In the genomic region with DNA sequence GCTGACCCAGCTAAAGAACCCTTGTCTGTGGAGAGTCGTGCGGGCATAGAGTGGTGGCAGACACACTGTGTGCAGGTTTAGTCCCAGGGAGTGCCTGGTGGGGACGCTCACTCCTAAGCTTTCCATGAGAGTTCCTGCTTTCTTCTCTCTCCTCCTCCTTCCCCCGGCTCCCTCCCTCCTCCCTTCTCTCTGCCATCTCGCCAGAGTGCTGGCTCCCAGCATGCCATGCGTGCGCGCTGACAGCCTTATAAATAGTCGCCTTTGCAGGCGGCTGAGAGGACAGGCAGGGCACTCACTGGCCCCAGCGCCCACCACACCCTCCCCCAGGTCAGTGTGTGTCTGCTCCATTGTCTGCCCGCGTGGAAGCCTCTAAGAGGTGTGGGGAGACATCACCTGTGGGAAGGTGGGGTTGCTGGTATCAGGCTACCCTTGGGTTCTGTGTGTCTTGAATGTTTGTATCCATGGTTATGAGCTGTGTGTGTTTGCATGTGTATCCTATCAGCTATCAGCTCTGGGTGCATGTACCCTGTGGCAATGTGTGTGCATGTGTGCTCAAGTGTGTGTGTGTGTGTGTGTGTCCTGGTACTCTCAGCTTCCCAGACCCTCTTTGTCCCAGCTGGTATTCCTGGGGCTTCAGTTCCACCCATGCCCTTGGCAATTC, we compare ENCODE assay signal across 8 mouse cellular contexts. TPM values are rescaled to one million over a fixed set of nuclear protein-coding genes. Genes with fewer than 3 reads are reported as not detected.
DNase-seq lines count a peak whose midpoint lies in the region; ATAC-seq and TF ChIP-seq lines count a peak whose summit lies in the region.

No protein-coding gene starts in this region.

- WGBS in forebrain, embryonic 12.5 days: under 1% methylated on average over 13 of the region's 13 CpGs
- WGBS in heart, embryonic 16.5 days: 4% methylated on average over 13 of the region's 13 CpGs
- 6% methylated on average over 13 of the region's 13 CpGs for WGBS in liver, embryonic 11.5 days

- peak overlapping the region; percentile 57 for H3K4me2 ChIP-seq in forebrain, embryonic 12.5 days
- H3K4me2 ChIP-seq in heart, embryonic 16.5 days (ENCODE audit: low read depth, low read length): peak overlapping the region; percentile 75
- peak overlapping the region; percentile 55 for H3K4me2 ChIP-seq in liver, embryonic 11.5 days
- peak overlapping the region; percentile 62 for H3K4me2 ChIP-seq in myocyte (ENCODE audit: low read depth)

- peak; percentile 62 for DNase-seq in ovary, postnatal 36 days (ENCODE audit: low spot score)
- DNase-seq in ovary, postnatal 14 days (ENCODE audit: low spot score): no peak
- peak; percentile 73 to 87 for DNase-seq in kidney, postnatal 25 days
- DNase-seq in liver, embryonic 11.5 days (ENCODE audit: low spot score): peak; percentile 65
- DNase-seq in thymus, postnatal 10 days (ENCODE audit: low spot score in 2 of 2): no peak

- peak overlapping the region; percentile 29 for H3K4me3 ChIP-seq in forebrain, embryonic 12.5 days (replicated peaks)
- H3K4me3 ChIP-seq in heart, embryonic 16.5 days (ENCODE audit: low read length): peak overlapping the region; percentile 54
- peak overlapping the region; percentile 26 for H3K4me3 ChIP-seq in liver, embryonic 11.5 days (ENCODE audit: low read depth, low read length)
- H3K4me3 ChIP-seq in myocyte: peak overlapping the region; percentile 9

- peaks cover 69% of the 10 kb centered on the region for H3K4me1 ChIP-seq in forebrain, embryonic 12.5 days
- H3K4me1 ChIP-seq in heart, embryonic 16.5 days (ENCODE audit: control insufficient read depth, insufficient read depth, low read length): peaks cover 61% of the 10 kb centered on the region
- H3K4me1 ChIP-seq in liver, embryonic 11.5 days (replicated peaks; ENCODE audit: control insufficient read depth, insufficient read depth, low read length): peaks cover 41% of the 10 kb centered on the region

- H3K9me3 ChIP-seq in forebrain, embryonic 12.5 days: no peaks in the 10 kb centered on the region
- no peaks in the 10 kb centered on the region for H3K9me3 ChIP-seq in heart, embryonic 16.5 days (replicated peaks; ENCODE audit: control insufficient read depth, low read length)
- no peaks in the 10 kb centered on the region for H3K9me3 ChIP-seq in liver, embryonic 11.5 days (ENCODE audit: control insufficient read depth, low read length)

- no peaks in the 10 kb centered on the region for H3K36me3 ChIP-seq in forebrain, embryonic 12.5 days (replicated peaks)
- no peaks in the 10 kb centered on the region for H3K36me3 ChIP-seq in heart, embryonic 16.5 days (ENCODE audit: control insufficient read depth, insufficient read depth)
- H3K36me3 ChIP-seq in liver, embryonic 11.5 days (ENCODE audit: control insufficient read depth, insufficient read depth, low read length): no peaks in the 10 kb centered on the region
- no peaks in the 10 kb centered on the region for H3K36me3 ChIP-seq in myocyte (ENCODE audit: control insufficient read depth, insufficient read depth)

- no peak overlapping the region for H3ac ChIP-seq in myocyte (ENCODE audit: control insufficient read depth, insufficient read length)

- TF ChIP-seq POLR2A in myocyte (IDR thresholded peaks at IDR 0.05; ENCODE audit: insufficient read length, low read depth): peak; percentile 76

- ATAC-seq in forebrain, embryonic 12.5 days (ENCODE audit: low FRiP score): peak; percentile 77
- peak; percentile 43 for ATAC-seq in heart, embryonic 16.5 days (replicated peaks; ENCODE audit: extremely low read depth, insufficient read depth, low FRiP score)
- ATAC-seq in liver, embryonic 11.5 days (replicated peaks; ENCODE audit: low FRiP score): peak; percentile 30; the same call in 1 of the 2 replicates

- peaks cover 9% of the 10 kb centered on the region for H3K79me2 ChIP-seq in myocyte (ENCODE audit: control insufficient read depth, insufficient read depth)

- peak overlapping the region; percentile 87 for H3K27ac ChIP-seq in forebrain, embryonic 12.5 days
- H3K27ac ChIP-seq in heart, embryonic 16.5 days (ENCODE audit: low read length): peak overlapping the region; percentile 99
- H3K27ac ChIP-seq in liver, embryonic 11.5 days (ENCODE audit: low read depth, low read length): peak overlapping the region; percentile 43; the same call in 1 of the 2 replicates

- H3K27me3 ChIP-seq in forebrain, embryonic 12.5 days: no peaks in the 10 kb centered on the region
- no peaks in the 10 kb centered on the region for H3K27me3 ChIP-seq in heart, embryonic 16.5 days (ENCODE audit: control insufficient read depth, insufficient read depth, low read length)
- no peaks in the 10 kb centered on the region for H3K27me3 ChIP-seq in liver, embryonic 11.5 days (replicated peaks; ENCODE audit: control insufficient read depth, insufficient read depth, low read length)
- no peaks in the 10 kb centered on the region for H3K27me3 ChIP-seq in myocyte (ENCODE audit: control insufficient read depth, insufficient read depth, insufficient read length)

- peak overlapping the region; percentile 48 for H3K9ac ChIP-seq in forebrain, embryonic 12.5 days
- peak overlapping the region; percentile 76 for H3K9ac ChIP-seq in heart, embryonic 16.5 days (ENCODE audit: low read length)
- peak overlapping the region; percentile 53 for H3K9ac ChIP-seq in liver, embryonic 11.5 days (ENCODE audit: low read depth, low read length)

TF ChIP-seq in myocyte, 11 proteins besides CTCF, POLR2A, EP300 and RAD21:
- TF ChIP-seq MYOG (IDR thresholded peaks at IDR 0.05; ENCODE audit: control insufficient read depth in 1 of 3, insufficient read depth in 1 of 3, insufficient read length in 2 of 3, low read depth in 2 of 3) (peak in 1 of 3 experiments; percentile 14), MYOD1 (IDR thresholded peaks at IDR 0.05; ENCODE audit: control insufficient read depth in 1 of 3, insufficient read length in 2 of 3, low read depth in 2 of 3) (peak in 1 of 3 experiments; percentile 3), POLR2AphosphoS2 (IDR thresholded peaks at IDR 0.05; ENCODE audit: insufficient read length, low read depth) (no peak)

RNA-seq across cellular contexts. Expression of gene Ak1, which starts 3.8 kb away (rescaled TPM):
- polyA plus RNA-seq in forebrain, embryonic 12.5 days (2016; fragmentation: Nextera tagmentation; extraction: Ambion mirVana): 27.0 and 32.1 TPM in 2 replicates
- polyA plus RNA-seq in heart, embryonic 16.5 days (2015; fragmentation: Nextera tagmentation; extraction: Ambion mirVana): 470 and 488 TPM in 2 replicates
- 6.7 and 8.3 TPM in 2 replicates for polyA plus RNA-seq in liver, embryonic 11.5 days (2014; fragmentation: Nextera tagmentation; extraction: Ambion mirVana)
- polyA plus RNA-seq in myocyte (2012; fragmentation: generic; extraction: Trizol): 265 TPM

RNA-seq across cellular contexts. Expression of gene Eng, which starts 21.1 kb away (rescaled TPM):
- polyA plus RNA-seq in forebrain, embryonic 12.5 days (2016; fragmentation: Nextera tagmentation; extraction: Ambion mirVana): 21.0 and 21.4 TPM in 2 replicates
- polyA plus RNA-seq in heart, embryonic 16.5 days (2015; fragmentation: Nextera tagmentation; extraction: Ambion mirVana): 170 and 176 TPM in 2 replicates
- polyA plus RNA-seq in liver, embryonic 11.5 days (2014; fragmentation: Nextera tagmentation; extraction: Ambion mirVana): 39.2 and 40.1 TPM in 2 replicates
- 1.6 TPM for polyA plus RNA-seq in myocyte (2012; fragmentation: generic; extraction: Trizol)

RNA-seq across cellular contexts. Expression of gene St6galnac6, which starts 25.8 kb away (rescaled TPM):
- polyA plus RNA-seq in forebrain, embryonic 12.5 days (2016; fragmentation: Nextera tagmentation; extraction: Ambion mirVana): 11.6 and 11.7 TPM in 2 replicates
- 33.4 and 34.1 TPM in 2 replicates for polyA plus RNA-seq in heart, embryonic 16.5 days (2015; fragmentation: Nextera tagmentation; extraction: Ambion mirVana)
- 9.6 and 10.6 TPM in 2 replicates for polyA plus RNA-seq in liver, embryonic 11.5 days (2014; fragmentation: Nextera tagmentation; extraction: Ambion mirVana)
- 48.7 TPM for polyA plus RNA-seq in myocyte (2012; fragmentation: generic; extraction: Trizol)

RNA-seq across cellular contexts. Expression of gene St6galnac4, which starts 38.4 kb away (rescaled TPM):
- 15.1 and 17.0 TPM in 2 replicates for polyA plus RNA-seq in forebrain, embryonic 12.5 days (2016; fragmentation: Nextera tagmentation; extraction: Ambion mirVana)
- polyA plus RNA-seq in heart, embryonic 16.5 days (2015; fragmentation: Nextera tagmentation; extraction: Ambion mirVana): 40.6 and 40.7 TPM in 2 replicates
- 26.0 and 28.8 TPM in 2 replicates for polyA plus RNA-seq in liver, embryonic 11.5 days (2014; fragmentation: Nextera tagmentation; extraction: Ambion mirVana)
- polyA plus RNA-seq in myocyte (2012; fragmentation: generic; extraction: Trizol): 75.4 TPM

RNA-seq across cellular contexts. Expression of gene 9430097D07Rik, which starts 49.9 kb away (rescaled TPM):
- polyA plus RNA-seq in forebrain, embryonic 12.5 days (2016; fragmentation: Nextera tagmentation; extraction: Ambion mirVana): 0.19 TPM in 1 of 2 replicates, not detected in the other
- not detected in 2 replicates for polyA plus RNA-seq in heart, embryonic 16.5 days (2015; fragmentation: Nextera tagmentation; extraction: Ambion mirVana)
- polyA plus RNA-seq in liver, embryonic 11.5 days (2014; fragmentation: Nextera tagmentation; extraction: Ambion mirVana): not detected in 2 replicates
- polyA plus RNA-seq in myocyte (2012; fragmentation: generic; extraction: Trizol): 0.04 TPM

Comparison
In these comparisons a context has a peak if more than half of its experiments do, and no peak if none do; other contexts are left out.
1. DNase-seq: peak in ovary, postnatal 36 days (single experiment), kidney, postnatal 25 days (2 of 2) and liver, embryonic 11.5 days (single experiment); none in ovary, postnatal 14 days (single experiment) and thymus, postnatal 10 days (0 of 2).
2. H3K27ac ChIP-seq: peak in every context shown above with its lines; median percentile 99 in heart, embryonic 16.5 days; 87 in forebrain, embryonic 12.5 days; 43 in liver, embryonic 11.5 days.
3. Peak in every context shown above with its lines, with median percentiles within 50 percentile points of each other: ATAC-seq, H3K4me2 ChIP-seq, H3K4me3 ChIP-seq and H3K9ac ChIP-seq.